Mouse (Mus musculus) intestine, embryonic 16.5 days (tissue): ENCODE results near the gene Acly. TPM values are rescaled to one million over a fixed set of nuclear protein-coding genes. Genes with fewer than 3 reads are reported as not detected.
A peak's percentile ranks its signal among the peaks of the same experiment; 100 is the strongest.
"Not testable (repeated sequence)": the region's sequence is repeated elsewhere in the genome, so short reads cannot be mapped to it uniquely, and the experiment has no call there.

Experiments
- ATAC-seq: fragments of 200-750 bp; cut with Nextera tagmentation; 2 replicates; pipeline ENCODE4 v1.8.0; 2017; ENCODE audit warnings: moderate TSS enrichment, moderate library complexity
- H3K27ac ChIP-seq: fragments of 300-500 bp; sonication (generic); 2 replicates; pipeline ENCODE4 v1.5.1; 2014; ENCODE audit warnings: mild to moderate bottlenecking, low read length
- H3K27me3 ChIP-seq: fragments of 300-500 bp; sonication (generic); replicated peaks from 2 replicates; pipeline ENCODE4 v1.6.1; 2014; ENCODE audit warnings: low read length, control low read depth, mixed read lengths; ENCODE audit not compliant: control insufficient read depth, insufficient read depth
- H3K36me3 ChIP-seq: fragments of 300-500 bp; sonication (generic); 2 replicates; pipeline ENCODE4 v1.6.1; 2014; ENCODE audit warnings: low read length, control low read depth; ENCODE audit not compliant: control insufficient read depth, insufficient read depth
- H3K4me1 ChIP-seq: fragments of 300-500 bp; sonication (generic); 2 replicates; pipeline ENCODE4 v1.6.1; 2014; ENCODE audit warnings: low read length, control low read depth, mixed read lengths; ENCODE audit not compliant: control insufficient read depth, insufficient read depth
- H3K4me2 ChIP-seq: fragments of 300-500 bp; sonication (generic); 2 replicates; pipeline ENCODE4 v1.6.1; 2014; ENCODE audit warnings: low read depth, low read length, control low read depth
- H3K4me3 ChIP-seq: fragments of 300-500 bp; sonication (generic); 2 replicates; pipeline ENCODE4 v1.5.1; 2014; ENCODE audit warnings: mild to moderate bottlenecking, low read length
- H3K9ac ChIP-seq: fragments of 300-500 bp; sonication (generic); 2 replicates; pipeline ENCODE4 v1.6.1; 2014; ENCODE audit warnings: low read depth, low read length
- H3K9me3 ChIP-seq: fragments of 300-500 bp; sonication (generic); 2 replicates; pipeline ENCODE4 v1.6.1; 2016; ENCODE audit warnings: low read length, control low read depth; ENCODE audit not compliant: control insufficient read depth
- WGBS: fragments of 180-500 bp; shearing (Covaris S2); extraction: QIAGEN DNeasy Blood & Tissue Kit; methylation state at CpG from one replicate; pipeline ENCODE4 v1.1.7; 2014; 5-methylcytosine and 5-hydroxymethylcytosine counted together
- polyA plus RNA-seq: library from polyadenylated mRNA; unstranded; fragments of >200 nt; fragmentation: Nextera tagmentation; extraction: Ambion mirVana; gene quantifications from 2 replicates; pipeline ENCODE4 v1.2.1, GENCODE M21; 2015

The Acly gene
- polyA plus RNA-seq, 1 experiment from 2014 or later, result 132 TPM

- no peak overlapping the region for H3K27ac ChIP-seq
- ATAC-seq, result no peak
- H3K4me2 ChIP-seq, result no peak overlapping the region
- no peaks in the 10 kb centered on the region for H3K9me3 ChIP-seq
- H3K4me3 ChIP-seq, result no peak overlapping the region
- H3K27me3 ChIP-seq, result no peaks in the 10 kb centered on the region
- no peak overlapping the region for H3K9ac ChIP-seq
- WGBS, result 77% methylated on average over 1 of the region's 1 CpGs
- H3K36me3 ChIP-seq, result no peaks in the 10 kb centered on the region
- no peaks in the 10 kb centered on the region for H3K4me1 ChIP-seq
These were observed 8.2 kb upstream of the Acly start for GRCm38 (mm10) chr11:100535996-100536395.

GRCm38 (mm10) chr11:100534821-100535220 is 7.0 kb upstream of the Acly start:
- not testable (repeated sequence) for H3K9me3 ChIP-seq, H3K4me2 ChIP-seq, H3K27ac ChIP-seq, H3K9ac ChIP-seq, H3K36me3 ChIP-seq, H3K4me1 ChIP-seq, ATAC-seq, H3K27me3 ChIP-seq, H3K4me3 ChIP-seq
- 88% methylated on average over 6 of the region's 6 CpGs for WGBS

- not testable (repeated sequence) for H3K9me3 ChIP-seq, H3K4me2 ChIP-seq, H3K27me3 ChIP-seq, H3K4me3 ChIP-seq, ATAC-seq, H3K4me1 ChIP-seq, H3K9ac ChIP-seq, H3K36me3 ChIP-seq, H3K27ac ChIP-seq
- 92% methylated on average over 2 of the region's 2 CpGs for WGBS
These were observed 6.6 kb upstream of the Acly start for GRCm38 (mm10) chr11:100534411-100534810.

GRCm38 (mm10) chr11:100533871-100534270 is 6.1 kb upstream of the Acly start:
- H3K9me3 ChIP-seq, result no peaks in the 10 kb centered on the region
- WGBS, result 78% methylated on average over 6 of the region's 6 CpGs
- no peak for ATAC-seq

GRCm38 (mm10) chr11:100528375-100529165 is 770 bp upstream of the Acly start:
- peak; percentile 45 for ATAC-seq

More at GRCm38 (mm10) chr11:100533871-100534270, 6.1 kb upstream of the Acly start:
- no peaks in the 10 kb centered on the region for H3K36me3 ChIP-seq
- H3K27me3 ChIP-seq, result no peaks in the 10 kb centered on the region
- no peak overlapping the region for H3K9ac ChIP-seq
- H3K4me1 ChIP-seq, result peaks cover under 1% of the 10 kb centered on the region; the same call in 1 of the 2 replicates
- no peak overlapping the region for H3K4me3 ChIP-seq
- H3K27ac ChIP-seq, result no peak overlapping the region
- H3K4me2 ChIP-seq, result no peak overlapping the region

GRCm38 (mm10) chr11:100527066-100527457 is 738 bp downstream of the Acly start:
- H3K27me3 ChIP-seq, result no peaks in the 10 kb centered on the region
- peak overlapping the region; percentile 76 for H3K9ac ChIP-seq
- peak; percentile 26 for ATAC-seq
- WGBS, result under 1% methylated on average over 26 of the region's 26 CpGs
- H3K4me3 ChIP-seq, result peak overlapping the region; percentile 64
- no peaks in the 10 kb centered on the region for H3K9me3 ChIP-seq
- H3K4me1 ChIP-seq, result peaks cover 37% of the 10 kb centered on the region
- H3K27ac ChIP-seq, result peak overlapping the region; percentile 42
- H3K36me3 ChIP-seq, result peaks cover 12% of the 10 kb centered on the region
- H3K4me2 ChIP-seq, result peak overlapping the region; percentile 92

More at GRCm38 (mm10) chr11:100528375-100529165, 770 bp upstream of the Acly start:
- Histone ChIP-seq H3K4me1 (peaks cover 37% of the 10 kb centered on the region), H3K36me3 (no peaks in the 10 kb centered on the region), H3K27ac (peak overlapping the region; percentile 68), H3K4me2 (peak overlapping the region; percentile 57), H3K9ac (peak overlapping the region; percentile 63), H3K4me3 (peak overlapping the region; percentile 64), H3K9me3 (no peaks in the 10 kb centered on the region), H3K27me3 (no peaks in the 10 kb centered on the region)
- 23% methylated on average over 19 of the region's 19 CpGs for WGBS

- H3K9me3 ChIP-seq, result no peaks in the 10 kb centered on the region
- H3K27ac ChIP-seq, result no peak overlapping the region
- 19% methylated on average over 15 of the region's 15 CpGs for WGBS
- H3K36me3 ChIP-seq, result peaks cover 16% of the 10 kb centered on the region
- no peak for ATAC-seq
- peak overlapping the region; percentile 76 for H3K9ac ChIP-seq
- peak overlapping the region; percentile 64 for H3K4me3 ChIP-seq
- peak overlapping the region; percentile 92 for H3K4me2 ChIP-seq
- no peaks in the 10 kb centered on the region for H3K27me3 ChIP-seq
- peaks cover 37% of the 10 kb centered on the region for H3K4me1 ChIP-seq
These were observed 1.6 kb downstream of the Acly start for GRCm38 (mm10) chr11:100526052-100526816.

- Histone ChIP-seq H3K9me3 (no peaks in the 10 kb centered on the region), H3K36me3 (peaks cover 18% of the 10 kb centered on the region), H3K4me3 (peak overlapping the region; percentile 64), H3K27me3 (no peaks in the 10 kb centered on the region), H3K27ac (no peak overlapping the region; the same call in 1 of the 2 replicates), H3K4me2 (peak overlapping the region; percentile 92), H3K9ac (peak overlapping the region; percentile 18; the same call in 1 of the 2 replicates), H3K4me1 (peaks cover 37% of the 10 kb centered on the region)
- no peak for ATAC-seq
- WGBS, result 41% methylated on average over 11 of the region's 11 CpGs
These were observed 2.7 kb downstream of the Acly start for GRCm38 (mm10) chr11:100524987-100525630.

GRCm38 (mm10) chr11:100524358-100524757 is 3.4 kb downstream of the Acly start:
- Histone ChIP-seq H3K4me2 (no peak overlapping the region), H3K27ac (no peak overlapping the region), H3K4me1 (peaks cover 39% of the 10 kb centered on the region), H3K9me3 (no peaks in the 10 kb centered on the region), H3K4me3 (no peak overlapping the region), H3K36me3 (peaks cover 18% of the 10 kb centered on the region), H3K9ac (no peak overlapping the region), H3K27me3 (no peaks in the 10 kb centered on the region)
- ATAC-seq, result no peak
- 81% methylated on average over 5 of the region's 5 CpGs for WGBS
